Mouse (Mus musculus) embryonic facial prominence, embryonic 10.5 days (tissue): Measurements from ENCODE around the gene 1810010D01Rik. TPM values are rescaled to one million over a fixed set of nuclear protein-coding genes. Genes with fewer than 3 reads are reported as not detected.
A peak's percentile ranks its signal among the peaks of the same experiment; 100 is the strongest.

Source experiments
- DNase-seq: peaks from one replicate; pipeline ENCODE4 v3.0.0-alpha.2; 2017; ENCODE audit warnings: low spot score
- H3K27ac ChIP-seq: fragments of 300-500 bp; sonication (generic); replicated peaks from 2 replicates; pipeline ENCODE4 v1.5.1; 2016; ENCODE audit warnings: mild to moderate bottlenecking
- H3K27me3 ChIP-seq: fragments of 300-500 bp; sonication (generic); replicated peaks from 2 replicates; pipeline ENCODE4 v1.6.1; 2016; ENCODE audit warnings: low read depth, mild to moderate bottlenecking; ENCODE audit not compliant: poor library complexity, severe bottlenecking
- H3K36me3 ChIP-seq: fragments of 300-500 bp; sonication (generic); replicated peaks from 2 replicates; pipeline ENCODE4 v1.6.1; 2016; ENCODE audit warnings: mild to moderate bottlenecking, moderate library complexity
- H3K4me1 ChIP-seq: fragments of 300-500 bp; sonication (generic); 2 replicates; pipeline ENCODE4 v1.6.1; 2016
- H3K4me3 ChIP-seq: fragments of 300-500 bp; sonication (generic); 2 replicates; pipeline ENCODE4 v1.5.1; 2016; ENCODE audit warnings: mild to moderate bottlenecking, moderate library complexity
- H3K9me3 ChIP-seq: fragments of 300-500 bp; sonication (generic); 2 replicates; pipeline ENCODE4 v1.6.1; 2016; ENCODE audit warnings: mild to moderate bottlenecking
- WGBS: fragments of 180-500 bp; shearing (Covaris S2); methylation state at CpG from one replicate; pipeline ENCODE4 v1.1.7; 2016; 5-methylcytosine and 5-hydroxymethylcytosine counted together
- polyA plus RNA-seq: library from polyadenylated mRNA; unstranded; fragments of >200 nt; fragmentation: Nextera tagmentation; extraction: Ambion mirVana; gene quantifications from 2 replicates; pipeline ENCODE4 v1.2.1, GENCODE M21; 2016

Gene 1810010D01Rik
- polyA plus RNA-seq, 1 experiment from 2014 or later: not detected

DNA sequence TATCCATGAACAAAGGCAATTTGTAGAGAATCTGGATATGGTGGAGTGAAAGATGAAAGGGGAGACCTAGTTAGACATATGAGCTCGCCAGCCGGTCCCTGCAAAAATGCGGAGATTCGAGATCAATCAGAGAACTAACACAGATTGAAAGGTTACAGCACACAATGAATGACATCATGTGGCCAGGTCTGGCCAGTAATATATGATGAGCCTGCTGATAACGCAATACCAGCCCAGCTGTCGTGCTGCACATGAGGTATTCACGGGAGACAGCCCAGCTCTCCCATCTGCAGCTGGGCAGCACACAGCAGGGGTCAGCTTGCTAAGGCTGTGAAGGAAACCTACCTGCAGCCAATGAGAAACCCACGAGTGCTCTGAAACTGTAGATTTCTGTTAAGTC, 18.6 kb downstream of the 1810010D01Rik start:
- WGBS: 56% methylated on average over 8 of the region's 8 CpGs
- H3K9me3 ChIP-seq: no peaks in the 10 kb centered on the region
- peaks cover 9% of the 10 kb centered on the region for H3K27me3 ChIP-seq
- H3K4me1 ChIP-seq: peaks cover 11% of the 10 kb centered on the region
- no peaks in the 10 kb centered on the region for H3K36me3 ChIP-seq
- peak overlapping the region; percentile 31; the same call in 1 of the 2 replicates for H3K27ac ChIP-seq
- no peak overlapping the region for H3K4me3 ChIP-seq
- DNase-seq: no peak

DNA sequence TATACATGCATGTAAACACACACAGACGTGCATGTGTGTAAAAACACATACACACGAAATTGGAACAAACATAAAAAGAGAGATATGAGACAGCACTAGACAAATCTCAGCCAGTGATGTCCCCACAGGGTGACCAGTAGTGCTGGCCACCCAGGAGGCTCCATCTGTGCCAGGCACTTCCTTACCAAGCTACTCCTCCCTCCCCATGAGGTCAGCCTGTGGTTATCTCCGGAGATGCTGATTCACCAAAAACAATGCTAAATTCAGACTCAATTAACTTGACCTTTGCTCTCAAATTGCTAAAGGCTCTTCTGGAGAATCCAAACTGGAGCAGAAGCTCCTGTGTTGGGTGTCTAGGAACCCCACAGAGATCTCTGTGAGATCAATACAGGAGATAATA, 20.1 kb downstream of the 1810010D01Rik start:
- H3K27me3 ChIP-seq: peaks cover 8% of the 10 kb centered on the region
- WGBS: 63% methylated on average over 3 of the region's 3 CpGs
- H3K27ac ChIP-seq: no peak overlapping the region
- no peak for DNase-seq
- no peaks in the 10 kb centered on the region for H3K9me3 ChIP-seq
- no peak overlapping the region for H3K4me3 ChIP-seq
- peaks cover 17% of the 10 kb centered on the region for H3K4me1 ChIP-seq
- no peaks in the 10 kb centered on the region for H3K36me3 ChIP-seq

DNA sequence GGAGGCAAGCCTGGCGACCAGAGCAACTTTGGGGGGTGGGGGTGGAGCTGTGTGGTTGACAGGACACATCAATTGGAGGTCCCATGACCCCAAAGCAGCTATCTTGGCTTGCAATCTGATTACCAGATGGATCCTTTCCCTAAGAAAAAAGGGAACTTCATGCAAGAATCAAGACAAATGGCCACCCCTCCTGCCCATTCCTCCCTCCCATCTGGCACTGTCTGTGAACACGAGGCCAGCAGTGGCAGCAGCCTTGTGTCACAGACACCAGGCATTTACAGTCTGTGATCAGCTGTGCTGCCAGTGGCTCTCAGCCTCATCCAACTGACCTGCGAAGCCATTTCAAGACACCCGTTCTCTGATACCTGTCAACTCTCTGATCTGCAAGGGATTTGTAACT, 25.5 kb downstream of the 1810010D01Rik start:
- DNase-seq: no peak
- Histone ChIP-seq H3K36me3 (no peaks in the 10 kb centered on the region), H3K27ac (peak overlapping the region; percentile 78), H3K9me3 (no peaks in the 10 kb centered on the region), H3K27me3 (peaks cover 11% of the 10 kb centered on the region), H3K4me1 (peaks cover 47% of the 10 kb centered on the region), H3K4me3 (no peak overlapping the region)
- WGBS: 58% methylated on average over 4 of the region's 4 CpGs

DNA sequence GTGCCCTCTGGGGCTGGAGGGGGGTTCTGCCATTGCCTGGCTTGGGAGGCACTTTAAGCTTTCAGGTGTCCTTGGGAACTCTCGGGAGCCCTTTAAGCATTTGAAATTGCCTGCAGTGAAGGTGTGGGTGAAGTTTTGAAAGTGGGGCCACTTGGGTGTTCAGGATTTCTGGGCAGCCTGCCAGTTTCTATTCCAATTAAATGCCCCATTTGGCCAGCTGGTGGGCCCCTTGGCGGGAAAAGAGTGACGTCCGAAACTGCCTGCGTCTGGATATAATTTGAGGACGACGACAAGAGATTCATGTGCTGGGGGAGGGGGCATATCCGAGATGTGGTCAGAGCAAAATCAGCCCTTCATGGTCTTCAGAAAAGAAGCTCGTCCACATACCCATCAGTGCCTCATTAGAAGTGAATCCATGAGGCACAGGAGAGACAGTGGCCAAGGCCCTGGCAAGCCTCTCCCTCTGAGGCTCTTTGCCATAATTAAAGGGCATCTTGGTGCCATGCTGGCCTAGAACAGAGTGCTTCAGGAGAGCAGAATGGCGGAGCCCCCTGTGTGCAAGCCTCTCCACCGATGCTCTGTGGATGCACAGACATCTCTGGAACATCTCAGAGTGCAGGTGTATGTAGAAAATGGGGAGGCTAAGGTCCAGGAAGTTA, 26.4 kb downstream of the 1810010D01Rik start:
- H3K4me3 ChIP-seq: no peak overlapping the region
- no peaks in the 10 kb centered on the region for H3K9me3 ChIP-seq
- H3K4me1 ChIP-seq: peaks cover 56% of the 10 kb centered on the region
- H3K27me3 ChIP-seq: peaks cover 16% of the 10 kb centered on the region
- peak; percentile 59 for DNase-seq
- no peaks in the 10 kb centered on the region for H3K36me3 ChIP-seq
- WGBS: 51% methylated on average over 11 of the region's 11 CpGs
- H3K27ac ChIP-seq: peak overlapping the region; percentile 78

DNA sequence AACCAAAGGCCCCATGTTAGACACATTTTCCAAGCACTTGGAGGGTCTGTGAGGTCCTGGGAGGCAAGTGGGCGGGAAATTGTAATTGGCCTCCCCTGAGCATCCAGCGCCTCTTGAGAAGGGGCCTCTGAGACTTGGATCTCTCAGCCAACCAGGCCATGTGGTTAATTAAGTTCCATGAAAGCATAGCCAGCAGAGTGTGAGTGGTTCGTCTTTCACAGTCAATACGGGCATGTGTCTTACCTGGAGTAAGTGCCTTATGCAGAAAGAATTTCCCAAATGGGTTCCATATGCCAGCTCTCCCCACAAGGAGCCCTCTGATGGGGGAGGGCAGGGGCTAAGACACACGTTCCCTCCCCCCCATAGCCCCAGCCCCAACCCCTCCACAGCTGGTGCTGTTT, 28.2 kb downstream of the 1810010D01Rik start:
- Histone ChIP-seq H3K4me3 (no peak overlapping the region), H3K27me3 (peaks cover 31% of the 10 kb centered on the region), H3K36me3 (no peaks in the 10 kb centered on the region), H3K27ac (peak overlapping the region; percentile 78), H3K9me3 (no peaks in the 10 kb centered on the region), H3K4me1 (peaks cover 63% of the 10 kb centered on the region)
- WGBS: 19% methylated on average over 5 of the region's 5 CpGs
- DNase-seq: peak; percentile 83

DNA sequence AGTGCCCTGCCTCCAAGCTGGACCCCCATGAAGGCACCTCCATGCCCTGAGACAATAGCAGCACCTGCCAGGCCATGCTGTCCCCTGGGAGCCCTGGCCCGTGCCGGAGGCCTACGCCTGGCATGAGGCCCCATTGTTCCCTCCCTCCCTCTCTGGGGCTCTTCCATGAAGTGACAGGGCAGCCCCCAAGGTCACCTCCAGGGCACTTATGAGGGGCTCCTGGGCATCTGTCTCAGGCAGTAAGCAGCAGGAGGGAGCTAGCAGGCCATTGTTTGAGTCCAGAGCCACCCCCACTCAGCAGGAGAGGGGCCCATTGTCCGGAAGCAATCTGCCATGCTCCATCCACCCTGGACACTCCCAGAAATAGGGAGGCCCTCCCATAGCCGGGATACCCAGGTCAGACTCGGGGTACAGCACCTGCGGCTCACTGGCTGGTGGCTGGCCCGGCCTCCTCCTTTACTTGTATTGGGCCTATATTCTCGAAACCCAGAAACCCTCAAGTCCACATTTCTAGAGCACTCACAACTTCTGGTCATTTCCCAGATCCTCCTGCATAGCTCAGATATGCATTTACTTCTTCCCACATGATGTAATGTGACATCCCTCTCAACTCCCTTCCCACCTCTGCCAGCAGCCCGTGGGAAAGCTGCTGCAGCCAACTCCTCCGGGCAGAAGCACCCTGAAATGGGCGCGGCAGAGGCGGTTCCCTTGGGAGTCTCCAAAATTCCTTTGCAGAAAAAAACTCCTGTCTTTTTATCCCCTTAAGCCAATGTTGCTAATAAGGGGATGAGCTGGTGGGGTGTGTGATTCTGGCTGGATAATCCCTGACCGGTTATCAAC, 30.9 kb downstream of the 1810010D01Rik start:
- Histone ChIP-seq H3K4me3 (no peak overlapping the region), H3K36me3 (no peaks in the 10 kb centered on the region), H3K27ac (peak overlapping the region; percentile 81), H3K9me3 (no peaks in the 10 kb centered on the region), H3K4me1 (peaks cover 68% of the 10 kb centered on the region), H3K27me3 (peaks cover 54% of the 10 kb centered on the region)
- 38% methylated on average over 15 of the region's 15 CpGs for WGBS
- no peak for DNase-seq

DNA sequence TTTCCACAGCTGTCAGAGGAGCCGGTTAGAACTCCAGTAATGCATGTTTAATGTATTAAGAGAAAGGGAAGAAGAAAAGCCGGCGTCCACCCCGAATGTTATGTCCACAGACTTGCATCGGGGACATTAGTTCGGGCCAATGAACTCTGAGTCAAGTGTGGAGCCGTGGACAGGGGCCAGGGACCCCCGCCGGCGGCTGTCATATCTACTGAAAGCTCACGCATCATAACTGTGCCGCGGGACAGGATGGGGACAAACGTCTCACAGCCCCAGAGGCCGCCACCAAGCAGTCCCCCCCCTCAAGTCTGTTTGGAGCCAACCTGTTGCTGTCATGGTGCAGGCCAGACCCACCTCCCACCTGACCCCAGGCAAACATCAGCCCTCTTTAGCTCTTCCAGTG, 34.4 kb downstream of the 1810010D01Rik start:
- H3K27ac ChIP-seq: peak overlapping the region; percentile 68

DNA sequence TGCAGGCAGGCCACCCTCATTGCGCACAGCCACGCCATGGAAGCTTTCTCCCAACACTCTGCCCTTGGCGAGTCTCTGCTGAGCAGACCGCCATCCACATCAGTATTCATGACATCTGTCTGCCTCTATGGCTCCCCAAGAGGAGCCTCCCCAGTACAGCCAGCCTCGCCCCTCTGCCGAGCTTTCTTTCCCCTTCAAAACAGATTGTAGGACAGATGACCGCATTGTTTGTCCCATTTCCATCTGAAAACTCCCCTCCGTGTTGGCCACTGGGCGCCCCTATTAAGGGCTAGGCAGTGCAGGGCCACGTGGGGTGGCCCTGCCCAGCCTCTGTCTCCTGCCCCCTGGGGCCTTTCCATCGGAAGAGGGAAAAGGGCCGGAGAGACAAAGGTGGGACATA, 34.8 kb downstream of the 1810010D01Rik start:
- Histone ChIP-seq H3K36me3 (no peaks in the 10 kb centered on the region), H3K27me3 (peaks cover 71% of the 10 kb centered on the region), H3K4me3 (peak overlapping the region; percentile 6; the same call in 1 of the 2 replicates), H3K9me3 (no peaks in the 10 kb centered on the region), H3K4me1 (peaks cover 41% of the 10 kb centered on the region), H3K27ac (peak overlapping the region; percentile 68)
- peak; percentile 33 for DNase-seq
- 9% methylated on average over 12 of the region's 12 CpGs for WGBS

More for the DNA sequence above, 34.4 kb downstream of the 1810010D01Rik start:
- H3K4me3 ChIP-seq: 0 out of 2 replicates have a peak overlapping the region, but pooled peaks have one; percentile 6
- no peaks in the 10 kb centered on the region for H3K9me3 ChIP-seq
- no peaks in the 10 kb centered on the region for H3K36me3 ChIP-seq
- H3K27me3 ChIP-seq: peaks cover 71% of the 10 kb centered on the region
- DNase-seq: no peak
- H3K4me1 ChIP-seq: peaks cover 41% of the 10 kb centered on the region
- 65% methylated on average over 15 of the region's 15 CpGs for WGBS

DNA sequence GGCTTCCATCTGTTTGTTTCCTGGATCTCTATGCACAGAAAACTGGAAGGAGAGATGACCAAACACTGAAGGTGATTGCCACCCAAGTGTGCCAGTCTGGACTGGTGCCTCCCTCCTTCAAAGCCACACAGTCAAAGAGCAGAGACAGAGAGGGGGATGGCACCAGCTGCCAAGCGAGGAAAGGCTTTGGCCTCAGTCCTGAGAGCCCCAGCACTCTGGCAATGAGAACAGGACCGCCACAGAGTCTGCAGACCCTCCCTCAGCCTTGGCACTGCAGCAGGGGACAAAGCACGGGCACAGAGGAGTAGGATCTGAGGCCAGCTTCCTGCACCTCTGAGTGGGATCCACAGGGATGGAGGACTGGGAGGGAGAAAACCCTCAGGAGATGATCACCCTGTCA, 38.2 kb downstream of the 1810010D01Rik start:
- no peak for DNase-seq
- peak overlapping the region; percentile 35; the same call in 1 of the 2 replicates for H3K27ac ChIP-seq
- no peak overlapping the region for H3K4me3 ChIP-seq
- H3K9me3 ChIP-seq: no peaks in the 10 kb centered on the region
- peaks cover 63% of the 10 kb centered on the region for H3K27me3 ChIP-seq
- peaks cover 28% of the 10 kb centered on the region for H3K4me1 ChIP-seq
- WGBS: 72% methylated on average over 3 of the region's 3 CpGs
- H3K36me3 ChIP-seq: no peaks in the 10 kb centered on the region

DNA sequence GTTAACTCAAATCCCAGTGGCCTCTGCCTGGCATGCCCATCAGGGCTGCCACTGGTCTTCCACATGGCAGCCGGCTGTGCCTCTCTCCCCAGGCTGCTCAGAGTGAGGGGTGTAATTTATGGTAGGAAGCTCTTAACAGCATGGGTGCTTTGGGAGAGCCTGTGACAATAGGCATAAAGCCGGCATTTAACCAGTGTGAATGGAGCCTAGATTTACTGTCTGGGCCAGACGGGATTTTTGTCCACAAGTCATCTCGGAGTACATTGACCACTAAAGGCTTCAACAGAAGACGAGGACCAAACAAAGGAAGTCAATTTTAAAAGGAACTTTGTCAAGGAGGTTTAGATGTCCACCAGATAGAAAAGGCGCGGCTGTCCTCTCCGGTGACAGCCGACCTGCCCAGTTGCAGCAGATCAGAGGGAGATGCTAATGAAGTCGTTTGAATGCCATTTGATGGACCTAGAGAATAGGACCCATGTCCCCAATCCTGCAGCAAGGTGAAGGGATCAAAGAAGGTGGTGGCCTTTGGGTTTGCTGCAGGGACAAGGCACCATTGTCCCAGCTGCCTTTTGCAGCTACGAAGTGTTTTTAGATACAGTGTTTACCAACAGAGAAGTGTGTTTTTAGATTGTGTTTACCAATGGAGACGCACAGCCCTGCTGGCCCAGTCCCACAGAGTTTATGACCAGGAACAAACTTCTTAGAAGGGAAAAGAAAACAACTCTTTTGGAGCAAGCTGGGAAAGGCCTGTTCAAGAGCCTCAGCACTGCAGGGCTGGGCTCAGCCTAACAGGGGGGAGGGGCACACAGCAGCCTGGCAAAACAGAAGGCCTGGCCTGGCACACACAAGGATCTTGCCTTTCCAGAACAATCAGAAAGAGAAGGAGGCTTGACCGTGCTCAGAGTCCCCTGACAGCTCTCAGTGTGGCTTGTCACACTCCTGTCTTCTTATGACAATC, 48.4 kb downstream of the 1810010D01Rik start:
- H3K4me1 ChIP-seq: peaks cover 27% of the 10 kb centered on the region

More for the DNA sequence above, 48.4 kb downstream of the 1810010D01Rik start:
- H3K4me3 ChIP-seq: no peak overlapping the region
- 34% methylated on average over 13 of the region's 13 CpGs for WGBS
- peak; percentile 61 for DNase-seq
- no peaks in the 10 kb centered on the region for H3K9me3 ChIP-seq
- peak overlapping the region; percentile 72 for H3K27ac ChIP-seq
- peaks cover 19% of the 10 kb centered on the region for H3K27me3 ChIP-seq
- no peaks in the 10 kb centered on the region for H3K36me3 ChIP-seq
